Mouse (Mus musculus) thymus, postnatal 4 days (tissue): ENCODE results near the gene Iqschfp.

Experiments used
- DNase-seq: peaks from one replicate; pipeline ENCODE4 v3.0.0; 2021

Gene Iqschfp

DNA sequence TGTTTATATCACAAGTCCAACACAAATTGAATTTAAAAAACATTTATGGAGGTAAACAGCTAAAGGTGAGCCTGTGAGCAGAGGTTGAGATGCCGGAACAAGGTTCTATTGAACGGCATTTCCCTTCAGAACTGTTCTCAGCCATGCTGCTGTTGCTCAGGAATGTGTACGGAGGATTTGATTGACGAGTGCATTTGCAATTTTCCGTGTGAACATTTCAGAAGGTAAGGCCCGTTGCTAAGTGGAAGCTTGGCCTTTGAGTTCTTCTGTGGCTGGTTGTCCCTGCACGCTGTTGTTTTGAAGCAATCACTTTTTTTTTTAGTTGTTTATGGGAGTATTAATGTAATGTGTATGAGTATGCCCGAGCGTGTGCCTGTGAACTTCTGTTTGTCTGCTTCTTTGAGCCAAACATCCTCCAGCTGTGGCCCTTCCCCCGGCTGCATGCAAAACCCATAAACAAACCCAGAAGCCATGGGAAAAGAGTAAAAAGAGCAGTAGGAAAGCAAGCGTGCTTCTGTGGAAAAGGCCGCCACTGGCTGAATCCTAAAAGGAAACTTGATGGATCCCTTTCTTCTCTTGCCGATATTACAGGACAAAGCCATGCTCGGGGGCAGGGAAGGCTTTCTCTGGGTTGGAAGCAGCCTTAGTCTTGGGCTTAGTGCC, 691.1 kb downstream of the Iqschfp start:
- no peak for DNase-seq

DNA sequence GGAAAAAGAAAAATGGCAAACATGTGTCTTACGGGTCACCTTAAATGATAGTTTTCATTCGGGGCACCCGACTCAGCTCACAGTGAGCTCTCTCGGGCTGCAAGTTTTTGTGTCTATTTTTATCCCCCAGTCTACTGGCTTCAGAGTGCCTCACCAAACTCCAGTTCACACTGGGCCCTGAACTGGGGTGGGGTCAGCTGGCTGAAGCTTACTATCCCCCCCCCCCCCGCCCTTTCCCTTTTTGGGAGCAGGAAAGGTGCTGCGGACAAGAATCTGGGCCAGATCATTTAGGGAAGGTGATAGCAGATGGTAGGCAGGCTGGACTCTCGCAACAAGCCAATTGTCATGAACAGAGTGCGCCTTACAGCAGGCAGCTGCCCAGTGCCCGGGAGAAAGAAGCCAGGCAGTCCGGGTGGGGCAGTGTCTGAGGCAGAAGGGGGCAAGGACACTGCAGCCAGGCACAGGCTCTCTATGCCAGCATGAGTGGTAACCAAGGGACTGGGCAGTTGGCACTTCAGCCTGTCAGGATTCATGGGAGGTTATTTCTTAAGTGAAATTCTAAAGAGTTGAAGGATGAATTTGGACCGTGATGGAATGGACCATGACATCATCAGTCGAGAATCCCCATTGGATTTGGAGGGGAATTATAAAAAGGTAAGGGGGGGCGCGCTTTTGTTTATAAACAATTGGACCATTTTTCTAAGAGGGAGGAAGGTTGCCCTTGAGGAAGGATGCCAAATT, 691.9 kb downstream of the Iqschfp start:
- DNase-seq = no peak

DNA sequence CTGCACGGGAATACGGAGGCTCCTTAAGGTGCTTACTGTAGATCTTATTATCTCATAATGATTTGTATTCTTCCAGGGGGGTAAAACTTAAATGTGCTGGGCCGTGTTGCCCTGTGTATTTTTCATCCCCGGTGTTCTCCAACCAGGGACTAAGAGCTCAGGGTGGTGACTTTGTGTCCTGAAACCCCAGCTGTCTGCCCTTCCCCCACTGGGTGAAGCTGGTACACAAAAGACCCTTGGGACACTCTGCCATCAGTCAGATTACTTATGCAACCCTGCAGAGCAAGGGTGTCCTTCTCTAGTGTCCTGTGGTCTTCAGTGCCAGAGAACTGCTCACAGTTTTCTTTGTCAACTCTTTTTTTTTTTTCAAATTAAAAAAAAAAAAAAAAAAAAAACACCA, 693.2 kb downstream of the Iqschfp start:
- no peak for DNase-seq

DNA sequence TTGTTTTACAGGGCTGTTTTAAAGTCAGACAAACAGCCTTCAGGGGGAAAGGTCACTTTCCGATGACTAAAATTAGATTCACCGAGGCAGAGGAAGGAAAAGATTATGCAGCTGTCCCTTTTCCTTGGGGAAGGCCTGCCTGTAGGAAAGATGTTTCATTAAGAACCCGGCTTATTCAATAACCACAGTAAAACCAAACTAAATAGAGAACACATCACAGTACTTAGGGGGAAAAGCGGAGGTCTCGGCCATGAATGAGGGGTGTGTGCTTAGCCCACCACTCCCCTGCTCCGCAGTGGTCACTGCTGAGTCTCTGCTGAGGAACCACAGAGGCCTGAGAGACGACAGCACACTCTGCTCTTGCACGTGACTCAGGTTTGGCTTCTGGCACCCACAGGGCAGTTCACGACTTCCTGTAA, 694.6 kb downstream of the Iqschfp start:
- no peak for DNase-seq

DNA sequence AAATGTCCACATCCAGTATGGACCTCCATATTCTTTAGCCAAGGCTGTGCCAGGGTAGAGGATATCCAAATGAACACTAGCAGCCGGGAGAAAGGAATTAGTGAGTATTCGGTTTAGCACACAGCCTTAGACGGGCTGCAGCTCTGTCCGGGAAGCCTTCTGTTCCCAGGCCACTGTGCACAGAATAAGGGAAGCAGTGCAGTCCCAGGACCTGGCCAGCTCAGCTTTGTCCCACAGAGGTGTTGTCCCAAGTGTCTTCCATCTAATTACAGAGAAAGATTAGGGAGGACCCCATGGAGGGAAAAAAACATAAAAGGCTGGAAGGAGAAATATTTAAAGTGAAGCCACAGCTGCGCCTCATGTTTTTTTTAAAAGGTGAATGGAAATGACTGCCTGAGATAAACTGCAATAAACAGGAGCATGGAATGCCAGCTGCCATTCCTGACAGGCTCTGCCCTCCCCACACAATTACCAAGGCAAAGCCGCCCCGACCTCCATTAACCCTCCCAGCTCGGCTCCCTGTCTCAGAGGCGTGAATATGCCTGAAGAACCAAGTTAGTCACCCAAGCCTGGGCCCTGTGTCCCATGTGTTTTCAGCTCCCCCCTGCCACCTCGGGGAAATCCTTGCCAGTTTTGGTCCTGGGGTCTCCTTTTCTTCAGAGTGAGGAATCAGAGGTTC, 695.7 kb downstream of the Iqschfp start:
- no peak for DNase-seq

DNA sequence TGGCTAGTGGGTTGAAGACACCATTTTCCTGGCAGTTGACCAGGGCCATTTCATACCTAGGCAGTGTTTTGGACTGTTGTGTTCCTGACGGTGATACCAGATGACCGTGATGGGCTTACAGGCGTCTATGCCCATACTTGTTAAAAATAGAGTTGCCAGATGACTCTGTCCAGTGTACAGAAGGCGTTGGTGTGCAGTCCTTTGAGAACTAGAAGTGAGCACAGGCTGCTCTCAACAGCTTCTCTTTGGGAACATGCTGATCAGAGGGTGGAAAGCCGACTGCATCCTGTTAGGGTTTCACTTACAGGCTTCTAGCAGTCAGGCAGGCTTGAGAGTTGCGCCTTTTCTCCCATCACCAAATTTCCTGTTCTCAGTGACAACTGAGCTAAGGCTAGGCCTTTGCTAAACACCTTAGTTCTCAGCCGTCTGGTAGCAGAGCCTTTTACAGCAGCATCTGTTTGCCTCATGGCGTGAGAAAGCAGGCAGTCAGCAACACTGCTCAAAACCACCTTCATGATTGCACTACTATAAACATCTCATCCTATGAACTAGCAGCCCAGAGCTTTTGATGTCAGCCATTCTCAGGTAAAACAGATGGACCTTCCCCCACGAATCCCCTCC, 697.3 kb downstream of the Iqschfp start:
- DNase-seq = no peak

DNA sequence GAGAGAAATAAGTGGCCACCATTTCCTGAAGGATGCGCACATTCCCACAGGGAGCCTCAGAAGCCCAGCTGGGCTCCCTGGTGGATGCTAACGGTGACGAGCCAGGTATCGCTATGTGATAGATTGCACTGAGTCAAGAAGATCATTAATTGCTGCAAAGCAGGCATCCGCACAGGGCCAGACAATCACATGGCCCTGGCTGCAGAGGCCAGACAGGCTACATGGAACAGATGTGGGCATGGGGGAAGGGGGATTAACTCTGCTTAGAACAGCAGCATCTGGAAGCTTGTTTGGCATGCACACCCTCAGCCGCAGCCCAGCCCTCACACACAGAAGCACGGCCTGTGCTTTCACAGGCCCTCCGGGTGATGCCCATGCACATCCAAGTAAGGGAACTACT, 698.4 kb downstream of the Iqschfp start:
- no peak for DNase-seq

DNA sequence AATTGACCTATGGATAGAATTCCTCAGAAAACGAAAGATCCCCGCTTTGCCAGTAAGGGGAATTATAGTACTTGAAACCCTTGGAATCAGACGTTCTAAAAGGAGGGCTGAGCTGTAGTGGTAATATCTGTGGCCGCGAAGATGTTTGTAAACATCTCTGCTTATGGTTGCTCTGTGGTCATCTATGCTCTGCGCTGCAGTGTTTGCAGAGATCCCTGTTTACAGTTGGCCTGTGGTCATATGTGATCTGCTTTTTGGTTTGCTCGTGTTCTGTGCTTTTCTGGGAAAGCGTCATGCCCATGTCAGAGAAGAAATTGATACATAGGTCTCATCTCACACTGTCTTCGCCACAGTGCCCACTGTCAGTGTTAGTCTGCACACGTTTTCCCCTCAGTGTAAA, 700.5 kb downstream of the Iqschfp start:
- no peak for DNase-seq

DNA sequence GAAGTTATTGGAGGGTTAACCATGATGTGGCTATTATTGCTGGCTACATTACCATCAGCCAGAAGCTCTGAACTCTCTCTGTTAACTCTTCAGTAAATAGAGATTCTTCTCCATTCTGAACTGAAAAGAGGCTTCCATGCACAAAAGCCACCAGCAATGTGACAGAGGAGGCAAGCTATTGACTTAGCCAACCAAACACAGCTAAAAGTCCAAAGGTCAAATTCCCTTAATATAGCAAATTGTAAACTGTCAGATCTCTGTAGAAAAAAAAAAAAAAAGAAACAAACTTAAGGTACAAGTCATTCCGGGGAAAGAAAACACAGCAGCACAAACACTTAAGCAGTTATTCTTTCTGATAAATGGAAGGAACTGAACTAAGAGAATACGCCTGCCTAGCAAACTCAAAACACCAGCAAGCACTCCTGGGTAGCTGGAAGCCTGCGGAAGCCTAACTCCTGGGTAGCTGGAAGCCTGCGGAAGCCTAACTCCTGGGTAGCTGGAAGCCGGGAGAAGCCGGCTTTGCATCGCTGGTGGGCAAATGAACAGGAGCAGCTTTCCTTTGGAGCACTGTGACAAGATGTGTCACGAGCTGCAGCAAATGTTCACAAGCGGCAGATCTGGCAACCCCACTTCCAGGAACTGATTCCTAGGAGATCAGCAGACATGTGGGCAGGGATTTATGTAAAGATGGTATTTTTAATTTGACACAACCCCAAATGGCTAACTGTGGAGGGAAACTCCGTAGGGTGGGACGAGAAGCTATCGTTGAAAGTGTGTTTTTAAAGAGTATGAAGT, 701.2 kb downstream of the Iqschfp start:
- no peak for DNase-seq

DNA sequence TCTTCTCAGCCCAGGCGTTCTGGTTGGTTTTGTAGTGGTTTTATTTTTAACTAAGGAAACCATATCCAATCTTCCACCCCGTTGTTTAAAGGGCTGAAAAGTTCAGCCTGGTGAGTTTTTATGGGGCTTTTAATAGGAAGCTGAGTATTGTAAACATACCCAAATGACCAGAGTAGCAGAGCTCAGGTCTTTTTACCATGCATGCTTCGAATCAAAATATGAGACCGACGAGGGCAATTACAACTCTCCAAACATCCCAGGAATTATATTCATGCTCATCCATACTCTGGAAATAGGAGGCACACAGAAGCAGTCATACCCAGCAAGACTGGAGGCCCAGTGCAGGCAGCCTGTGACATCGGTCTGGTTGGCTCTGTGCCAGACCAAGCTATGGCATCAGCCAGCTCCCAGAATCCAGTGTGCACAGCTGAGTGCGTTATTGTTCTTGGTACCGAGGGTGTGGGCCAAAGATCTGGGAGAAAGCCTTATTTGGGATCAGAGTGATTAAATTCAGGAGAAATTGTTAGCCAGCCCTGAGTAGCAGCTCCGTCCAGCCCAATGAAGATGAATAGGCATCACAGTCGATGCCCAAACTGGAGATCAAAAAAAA, 703.4 kb downstream of the Iqschfp start:
- DNase-seq = no peak

DNA sequence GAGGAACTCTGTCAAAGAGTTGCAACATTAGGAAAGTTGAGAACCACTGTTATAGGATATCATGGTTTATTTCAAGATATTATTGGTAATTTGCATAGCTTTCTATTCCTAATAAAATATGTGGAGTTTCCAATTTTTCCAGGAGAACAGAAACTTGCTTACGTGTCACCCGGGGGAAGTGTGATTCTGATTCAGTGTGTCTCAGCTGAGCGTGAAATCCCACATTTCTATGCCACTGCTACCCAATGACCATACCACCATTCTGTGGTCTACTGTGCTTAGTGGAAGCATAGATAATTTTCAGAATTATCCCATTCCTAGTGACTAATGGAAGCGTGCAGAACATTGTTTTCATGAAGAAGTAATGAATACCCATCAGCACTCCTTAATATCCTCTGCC, 704.9 kb downstream of the Iqschfp start:
- DNase-seq = no peak

DNA sequence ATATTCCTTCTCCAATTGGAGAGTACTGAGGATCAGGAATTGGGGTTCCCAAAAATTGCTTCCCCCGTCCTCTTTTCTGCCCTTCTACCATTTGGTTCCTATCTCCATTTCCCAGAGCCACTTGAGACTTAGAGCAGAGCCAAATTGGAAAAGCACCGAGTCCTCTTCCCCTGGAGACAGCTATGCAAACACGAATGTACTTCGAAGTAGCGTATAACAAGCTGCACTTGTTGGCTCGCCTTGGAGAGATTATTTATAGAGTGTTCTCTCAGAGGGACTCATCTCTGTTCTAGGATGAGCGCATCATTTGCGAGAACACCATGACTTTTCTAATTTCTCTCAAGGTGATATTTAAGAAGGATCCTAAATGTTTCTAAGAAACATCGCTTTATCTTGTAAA, 710.9 kb downstream of the Iqschfp start:
- DNase-seq = no peak

DNA sequence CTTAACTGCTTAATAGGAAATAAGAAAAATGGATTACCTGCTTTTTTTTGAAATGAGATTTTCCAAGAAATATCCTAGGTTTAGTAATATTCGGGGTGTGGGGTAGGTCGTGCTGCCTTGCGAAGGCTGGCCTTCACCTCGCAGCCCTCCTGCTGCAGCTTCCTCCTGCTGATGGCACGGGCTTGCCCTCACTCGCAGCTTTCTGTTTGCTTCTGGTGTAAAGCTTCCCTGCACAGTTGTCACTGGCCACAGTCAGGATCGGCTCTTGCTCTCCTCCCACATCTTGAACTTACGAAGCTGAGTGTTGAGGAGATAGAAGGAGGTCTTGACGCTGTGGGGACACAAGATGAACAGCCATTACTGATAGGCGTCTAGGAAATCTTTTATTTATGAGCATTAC, 712.4 kb downstream of the Iqschfp start:
- DNase-seq = no peak

DNA sequence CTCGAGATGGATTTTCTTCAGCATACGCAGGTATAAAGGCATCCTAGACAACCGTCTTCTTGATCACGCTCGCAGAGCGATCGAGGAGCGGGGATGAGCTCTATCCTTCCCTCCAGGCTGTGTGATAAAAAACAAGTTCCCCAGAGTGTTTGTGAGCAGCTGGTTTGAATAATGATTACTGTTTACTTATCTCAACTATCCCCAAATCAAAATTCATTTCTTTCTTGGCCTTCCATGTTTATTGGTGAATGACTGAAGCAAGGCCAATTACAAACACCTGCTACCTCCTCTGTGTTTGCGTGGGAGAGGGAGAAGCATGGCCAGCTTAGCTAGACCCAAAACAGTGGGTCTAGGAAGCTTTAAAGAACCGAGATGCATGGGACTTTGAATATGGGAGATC, 712.9 kb downstream of the Iqschfp start:
- DNase-seq = no peak

DNA sequence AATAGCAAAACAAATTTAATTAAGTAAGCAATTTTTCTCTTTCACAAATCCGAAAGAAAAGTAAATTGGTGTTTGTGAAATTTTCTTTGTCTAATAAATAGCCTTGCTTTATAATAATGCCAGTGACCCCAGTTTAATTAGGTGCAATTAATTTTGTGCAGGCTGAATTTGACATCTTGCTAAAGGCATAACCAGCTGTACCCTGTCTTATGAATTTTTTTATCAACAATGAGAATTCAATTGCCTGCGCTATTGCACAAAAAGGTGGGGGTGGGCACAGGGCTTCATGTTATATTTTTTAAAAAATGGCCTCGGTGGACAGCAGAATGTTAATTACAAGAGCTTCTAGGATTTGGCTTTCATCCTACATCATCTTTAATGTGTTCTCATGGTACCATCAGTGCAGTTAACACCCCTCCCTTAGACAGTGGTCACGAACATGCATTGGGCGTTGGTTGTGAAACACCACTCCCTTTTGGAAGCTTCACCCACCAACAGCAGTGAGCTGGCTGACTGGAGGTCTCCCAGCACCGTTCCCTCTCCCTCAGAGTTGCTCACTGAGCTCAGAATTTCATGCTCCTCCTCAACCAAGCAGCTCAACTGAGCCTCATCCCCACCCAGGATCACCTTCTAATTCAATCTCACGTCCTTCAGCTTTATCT, 714.0 kb downstream of the Iqschfp start:
- no peak for DNase-seq

DNA sequence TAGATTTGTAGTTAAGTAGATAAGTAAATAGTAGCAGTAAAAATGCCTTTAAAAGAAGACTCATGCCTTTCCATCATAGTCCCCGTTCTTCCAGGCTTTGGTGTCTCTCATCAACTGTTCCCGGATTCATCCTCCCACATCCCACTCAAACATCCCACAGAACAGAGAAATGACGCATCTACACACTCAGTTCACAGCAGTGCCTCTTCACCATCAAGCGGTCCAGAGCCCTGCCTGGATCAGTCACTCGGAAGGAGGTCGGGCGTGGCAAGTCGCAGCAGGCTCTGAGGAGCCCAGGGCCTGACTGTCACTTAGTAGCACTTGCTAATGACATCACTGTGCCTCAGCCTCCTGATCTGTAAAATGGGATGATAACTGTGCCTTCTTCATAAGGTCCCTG, 714.7 kb downstream of the Iqschfp start:
- no peak for DNase-seq

DNA sequence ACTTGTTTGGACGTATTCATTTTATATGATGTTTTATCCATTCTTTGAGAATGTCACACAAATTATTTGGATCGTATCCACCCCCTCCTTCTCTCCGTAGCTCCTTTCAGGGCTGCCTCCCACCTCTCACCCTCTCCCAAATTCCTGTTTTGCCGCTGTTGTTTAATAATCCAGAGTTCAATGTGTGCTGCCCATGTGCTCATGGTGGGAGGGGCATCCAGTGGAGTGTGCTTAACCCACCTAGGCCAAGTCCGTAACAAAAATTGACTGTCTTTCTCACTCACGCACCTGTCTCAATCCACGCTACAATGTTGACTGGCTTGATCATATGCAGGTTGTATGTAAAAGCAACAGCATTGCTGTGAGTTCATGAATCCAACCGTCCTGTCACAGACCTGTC, 715.3 kb downstream of the Iqschfp start:
- DNase-seq = no peak

DNA sequence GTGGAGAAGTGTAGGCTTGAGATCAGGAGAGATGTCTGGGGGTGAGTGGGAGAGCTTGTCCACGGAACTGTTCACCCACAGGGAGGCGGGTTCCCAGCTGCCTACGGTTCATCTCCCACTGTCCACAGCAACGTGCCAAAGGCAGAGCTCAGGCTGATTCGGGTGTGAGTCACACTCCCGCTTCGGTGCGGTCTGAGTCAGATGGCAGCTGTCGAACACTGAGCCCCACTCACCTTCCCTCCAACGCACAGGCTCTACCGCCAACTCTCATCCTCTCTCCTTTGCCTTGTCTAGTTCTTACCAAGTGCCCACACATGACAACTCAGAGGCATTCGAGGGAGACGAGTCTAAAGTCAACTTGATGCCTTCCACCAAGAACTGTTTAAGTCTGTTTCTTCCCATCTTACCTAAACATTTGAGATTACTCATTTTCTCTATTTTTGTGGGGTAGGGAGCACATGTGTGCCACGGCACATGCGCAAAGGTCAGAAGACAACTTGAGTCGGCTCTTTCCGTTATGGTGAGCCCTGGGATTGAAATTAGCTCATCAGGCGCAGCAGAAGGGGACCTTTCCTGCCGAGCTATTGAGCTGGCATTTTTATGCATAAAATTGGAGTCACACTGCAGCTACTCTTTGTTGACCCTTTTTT, 716.9 kb downstream of the Iqschfp start:
- no peak for DNase-seq

DNA sequence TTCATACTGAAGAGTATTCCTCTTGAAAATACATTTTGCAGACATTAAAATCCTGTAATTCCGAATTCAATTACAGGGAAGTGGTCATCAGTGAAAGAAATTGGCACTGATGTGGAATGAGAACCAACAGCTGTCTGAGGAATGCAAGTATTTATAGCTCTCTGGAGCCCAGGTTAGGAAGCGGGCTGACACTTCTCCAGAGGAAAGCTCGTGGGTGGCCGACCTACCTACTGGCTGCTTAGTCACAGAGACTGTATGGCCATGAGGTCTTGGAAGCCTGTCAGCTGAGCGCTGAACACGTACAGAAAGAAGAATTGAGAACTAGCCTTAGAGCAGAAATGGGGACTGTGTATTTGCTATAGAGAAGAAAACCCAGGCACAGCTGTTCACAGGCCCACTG, 718.0 kb downstream of the Iqschfp start:
- no peak for DNase-seq

DNA sequence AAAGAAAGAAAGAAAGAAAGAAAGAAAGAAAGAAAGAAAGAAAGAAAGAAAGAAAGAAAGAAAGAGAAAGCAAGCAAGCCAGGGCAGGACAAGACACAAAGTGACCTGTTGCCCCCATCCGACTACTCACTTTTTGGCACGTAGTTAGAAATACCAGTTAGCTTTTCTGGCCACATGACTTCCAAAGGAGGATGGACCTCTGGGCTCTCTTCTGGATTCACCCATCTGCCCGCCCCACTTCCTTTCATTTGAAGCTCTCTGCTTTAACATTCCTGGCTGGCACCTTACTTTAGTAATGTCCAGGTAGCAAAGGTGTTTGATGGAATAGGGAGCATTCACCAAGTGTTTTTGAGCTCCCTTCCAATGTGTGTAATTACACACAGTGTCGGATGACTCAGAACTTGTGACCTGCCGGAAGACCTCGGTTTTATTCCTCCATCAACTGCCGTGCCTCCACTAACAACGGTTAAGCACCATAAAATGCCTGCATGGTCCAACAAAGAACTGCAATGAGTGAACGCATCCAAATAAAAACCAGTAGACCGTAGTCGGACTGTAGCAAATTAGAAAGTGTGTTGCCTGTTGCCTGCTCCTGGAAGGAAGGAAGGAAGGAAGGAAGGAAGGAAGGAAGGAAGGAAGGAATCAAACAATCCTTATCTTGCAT, 718.7 kb downstream of the Iqschfp start:
- no peak for DNase-seq
